Mouse (Mus musculus): ENCODE data around the gene Mms19.

- TF ChIP-seq GATA1 (IDR thresholded peaks at IDR 0.05; ENCODE audit: borderline replicate concordance, low read length) (no peak), FLI1 (IDR thresholded peaks at IDR 0.05; ENCODE audit: low read length) (no peak)
Observed at GRCm38 (mm10) chr19:41952287-41952686, 28.7 kb downstream of the Mms19 start.
